Mouse (Mus musculus) cerebellum, adult 2 months (tissue): ENCODE measurements at regions not wholly inside any gene's neighbourhood (a gene's known extent, or its start where the extent isn't known, plus 50 kb on each side); places are given as distances from the start of the nearest gene placed in this dataset.

ENCODE experiments used
- CTCF ChIP-seq: fragments of 200-500 bp; IDR thresholded peaks from 2 replicates; pipeline ENCODE4 v1.5.1; 2011; ENCODE audit warnings: low read depth, mild to moderate bottlenecking, control low read depth, low read length, moderate library complexity, borderline replicate concordance; ENCODE audit not compliant: insufficient read depth
- POLR2A ChIP-seq: fragments of 200-500 bp; IDR thresholded peaks from 2 replicates; pipeline ENCODE4 v1.6.1; 2011; ENCODE audit warnings: low read length, control low read depth, borderline replicate concordance; ENCODE audit not compliant: insufficient read depth

DNA sequence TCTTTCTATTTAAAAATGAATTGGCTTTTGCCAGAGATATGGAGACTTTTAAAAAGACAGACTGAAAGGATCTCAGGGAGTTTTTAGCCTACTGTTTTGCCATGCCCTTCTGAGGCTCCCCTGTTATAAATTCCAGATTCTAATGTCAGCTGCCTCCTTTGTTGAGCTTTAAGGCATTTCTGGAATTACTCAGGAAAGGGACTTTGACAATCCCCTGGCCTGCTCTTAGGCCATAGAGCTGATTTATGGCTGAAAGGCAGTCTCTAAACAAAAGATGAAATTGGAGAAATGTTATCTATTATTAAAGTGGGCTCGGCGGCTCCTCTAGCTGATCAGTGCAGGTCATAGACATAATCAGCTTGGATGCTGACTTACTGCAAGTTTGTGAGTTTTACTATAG lies 231.0 kb upstream of the Rbms1 start:
- no peak for TF ChIP-seq POLR2A
- TF ChIP-seq CTCF: no peak
